Comparison of ENCODE assay signal across 25 mouse cellular contexts in the genomic region with DNA sequence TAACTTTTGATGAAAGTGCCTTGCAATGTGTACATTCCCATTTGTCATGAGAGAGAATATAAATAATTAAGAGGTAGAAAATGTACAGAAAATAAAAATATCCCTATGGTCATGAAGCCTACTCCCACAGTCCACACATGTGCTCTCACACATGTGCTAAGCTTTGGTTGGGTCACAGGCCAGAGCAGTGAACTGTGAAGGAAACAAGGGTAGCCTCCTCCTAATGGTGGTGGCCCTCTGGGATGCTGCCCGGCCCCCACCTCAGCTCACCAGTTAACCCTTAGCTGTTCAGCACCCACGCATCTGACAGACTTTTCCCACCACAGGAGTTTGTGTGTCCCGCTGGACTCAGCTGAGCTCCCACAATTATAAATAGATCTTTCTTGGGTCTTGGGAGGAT.
A peak's percentile ranks its signal among the peaks of the same experiment; 100 is the strongest.
DNase-seq lines count a peak whose midpoint lies in the region; ATAC-seq and TF ChIP-seq lines count a peak whose summit lies in the region.
"Had no signal": no experiment of that assay in that cellular context is flagged by ENCODE, and none has a peak within 500 bp of the region (broad histone marks: within the 10 kb centered on the region; RNA-seq: fewer than 3 reads in every experiment).

No protein-coding gene starts in this region.

- peak; percentile 76 for DNase-seq in heart, adult 11 months
- no peak for DNase-seq in kidney, postnatal 36 days
- peak; percentile 3 for DNase-seq in lung, postnatal 0 days (ENCODE audit: low spot score)
- DNase-seq in lung, postnatal 25 days (ENCODE audit: low spot score) = no peak
- no peak for DNase-seq in midbrain, embryonic 14.5 days
- DNase-seq: adrenal gland, adult 8-10 months; adrenal gland, postnatal 14 days; adrenal gland, postnatal 36 days; B cell, adult 2 months; cerebellum, adult 11-12 months; cerebellum, adult 2 months; cerebellum, adult 9-10 months; cerebellum, postnatal 10 days; cerebellum, postnatal 25 days had no signal

- no peak overlapping the region for H3K4me3 ChIP-seq in heart, embryonic 12.5 days
- no peak overlapping the region for H3K4me3 ChIP-seq in kidney, embryonic 16.5 days (ENCODE audit: low read length)
- H3K4me3 ChIP-seq in lung, postnatal 0 days (ENCODE audit: low read depth, low read length) = no peak overlapping the region
- no peak overlapping the region for H3K4me3 ChIP-seq in midbrain, embryonic 15.5 days
- H3K4me3 ChIP-seq in midbrain, embryonic 14.5 days (replicated peaks; ENCODE audit: low read depth, low read length) = no peak overlapping the region
- H3K4me3 ChIP-seq: embryonic facial prominence, embryonic 10.5 days; embryonic facial prominence, embryonic 12.5 days; forebrain, embryonic 13.5 days had no signal

- WGBS in heart, embryonic 12.5 days = 56% methylated on average over 3 of the region's 3 CpGs
- 55% methylated on average over 3 of the region's 3 CpGs for WGBS in kidney, embryonic 16.5 days
- WGBS in lung, postnatal 0 days = 54% methylated on average over 3 of the region's 3 CpGs
- WGBS in midbrain, embryonic 15.5 days = 55% methylated on average over 3 of the region's 3 CpGs
- 44% methylated on average over 3 of the region's 3 CpGs for WGBS in midbrain, embryonic 14.5 days

- TF ChIP-seq EP300 in lung, postnatal 0 days (IDR thresholded peaks at IDR 0.05) = no peak

- peaks cover 3% of the 10 kb centered on the region; the same call in 1 of the 2 replicates for H3K4me1 ChIP-seq in heart, embryonic 12.5 days (replicated peaks)
- H3K4me1 ChIP-seq in kidney, embryonic 16.5 days (ENCODE audit: insufficient read depth, low read length) = 0 out of 2 replicates have a peak, but pooled peaks cover 3% of the 10 kb centered on the region
- H3K4me1 ChIP-seq in lung, postnatal 0 days (ENCODE audit: insufficient read depth, low read depth, low read length) = no peaks in the 10 kb centered on the region
- H3K4me1 ChIP-seq in midbrain, embryonic 15.5 days = no peaks in the 10 kb centered on the region
- H3K4me1 ChIP-seq in midbrain, embryonic 14.5 days (ENCODE audit: control insufficient read depth, insufficient read depth, low read length) = no peaks in the 10 kb centered on the region
- H3K4me1 ChIP-seq: forebrain, embryonic 13.5 days had no signal

- no peak for TF ChIP-seq CTCF in lung, postnatal 0 days (IDR thresholded peaks at IDR 0.05)

- H3K27me3 ChIP-seq in heart, embryonic 12.5 days (replicated peaks) = no peaks in the 10 kb centered on the region
- H3K27me3 ChIP-seq in kidney, embryonic 16.5 days (ENCODE audit: insufficient read depth, low read length) = no peaks in the 10 kb centered on the region
- no peaks in the 10 kb centered on the region for H3K27me3 ChIP-seq in lung, postnatal 0 days (replicated peaks; ENCODE audit: insufficient read depth, low read length)
- no peaks in the 10 kb centered on the region for H3K27me3 ChIP-seq in midbrain, embryonic 15.5 days (replicated peaks)
- no peaks in the 10 kb centered on the region for H3K27me3 ChIP-seq in midbrain, embryonic 14.5 days (ENCODE audit: control insufficient read depth, insufficient read depth, low read length)
- H3K27me3 ChIP-seq: CH12.LX; embryonic facial prominence, embryonic 12.5 days; forebrain, embryonic 13.5 days had no signal

- H3K36me3 ChIP-seq in heart, embryonic 12.5 days = no peaks in the 10 kb centered on the region
- no peaks in the 10 kb centered on the region for H3K36me3 ChIP-seq in kidney, embryonic 16.5 days (ENCODE audit: insufficient read depth, low read length)
- H3K36me3 ChIP-seq in lung, postnatal 0 days (ENCODE audit: insufficient read depth, low read length) = no peaks in the 10 kb centered on the region
- no peaks in the 10 kb centered on the region for H3K36me3 ChIP-seq in midbrain, embryonic 15.5 days (replicated peaks)
- H3K36me3 ChIP-seq in midbrain, embryonic 14.5 days (ENCODE audit: control insufficient read depth, insufficient read depth, low read length) = no peaks in the 10 kb centered on the region
- H3K36me3 ChIP-seq: embryonic facial prominence, embryonic 10.5 days; embryonic facial prominence, embryonic 12.5 days; G1E had no signal

- no peak for ATAC-seq in heart, embryonic 12.5 days (ENCODE audit: insufficient number of reproducible peaks, low FRiP score)
- ATAC-seq in kidney, embryonic 16.5 days (ENCODE audit: low FRiP score, low TSS enrichment) = 0 out of 2 replicates have a peak, but pooled peaks have one; percentile 61
- no peak for ATAC-seq in lung, postnatal 0 days
- ATAC-seq in midbrain, embryonic 15.5 days (replicated peaks) = 0 out of 2 replicates have a peak, but pooled peaks have one; percentile 54
- no peak for ATAC-seq in midbrain, embryonic 14.5 days (ENCODE audit: low FRiP score, low TSS enrichment)
- ATAC-seq: activated CD4-positive, CD25-positive, alpha-beta regulatory T cell, adult 4 months; CD4-positive, CD25-positive, alpha-beta regulatory T cell, adult 4 months; forebrain, embryonic 13.5 days; Patski had no signal

- no peak overlapping the region for H3K9ac ChIP-seq in heart, embryonic 12.5 days
- H3K9ac ChIP-seq in kidney, embryonic 16.5 days (replicated peaks; ENCODE audit: low read length) = no peak overlapping the region
- H3K9ac ChIP-seq in lung, postnatal 0 days (replicated peaks; ENCODE audit: low read depth) = no peak overlapping the region
- no peak overlapping the region for H3K9ac ChIP-seq in midbrain, embryonic 15.5 days
- no peak overlapping the region for H3K9ac ChIP-seq in midbrain, embryonic 14.5 days (replicated peaks; ENCODE audit: low read length)
- H3K9ac ChIP-seq: embryonic facial prominence, embryonic 12.5 days; forebrain, embryonic 13.5 days had no signal

- H3K4me2 ChIP-seq in heart, embryonic 12.5 days = no peak overlapping the region
- no peak overlapping the region for H3K4me2 ChIP-seq in kidney, embryonic 16.5 days (replicated peaks; ENCODE audit: low read depth, low read length)
- H3K4me2 ChIP-seq in lung, postnatal 0 days (replicated peaks; ENCODE audit: low read depth, low read length) = no peak overlapping the region
- no peak overlapping the region for H3K4me2 ChIP-seq in midbrain, embryonic 15.5 days
- H3K4me2 ChIP-seq in midbrain, embryonic 14.5 days (ENCODE audit: low read length) = no peak overlapping the region
- H3K4me2 ChIP-seq: forebrain, embryonic 13.5 days had no signal

- H3K27ac ChIP-seq in heart, embryonic 12.5 days (ENCODE audit: poor library complexity, severe bottlenecking) = no peak overlapping the region
- no peak overlapping the region for H3K27ac ChIP-seq in kidney, embryonic 16.5 days (ENCODE audit: low read length)
- H3K27ac ChIP-seq in lung, postnatal 0 days (ENCODE audit: low read length) = no peak overlapping the region
- H3K27ac ChIP-seq in midbrain, embryonic 15.5 days = no peak overlapping the region
- no peak overlapping the region for H3K27ac ChIP-seq in midbrain, embryonic 14.5 days (replicated peaks; ENCODE audit: low read depth, low read length)
- H3K27ac ChIP-seq: embryonic facial prominence, embryonic 10.5 days; forebrain, embryonic 13.5 days had no signal

- no peaks in the 10 kb centered on the region for H3K9me3 ChIP-seq in heart, embryonic 12.5 days (replicated peaks)
- no peaks in the 10 kb centered on the region for H3K9me3 ChIP-seq in kidney, embryonic 16.5 days (ENCODE audit: low read length)
- H3K9me3 ChIP-seq in lung, postnatal 0 days (ENCODE audit: low read length) = no peaks in the 10 kb centered on the region
- H3K9me3 ChIP-seq in midbrain, embryonic 15.5 days = no peaks in the 10 kb centered on the region
- H3K9me3 ChIP-seq in midbrain, embryonic 14.5 days (ENCODE audit: control insufficient read depth, low read length) = no peaks in the 10 kb centered on the region
- H3K9me3 ChIP-seq: embryonic facial prominence, embryonic 10.5 days; embryonic facial prominence, embryonic 12.5 days; forebrain, embryonic 13.5 days; G1E had no signal

Comparison
In these comparisons a context has a peak if more than half of its experiments do, and no peak if none do; other contexts are left out.
1. DNase-seq: peak in heart, adult 11 months (single experiment) and lung, postnatal 0 days (single experiment); none in kidney, postnatal 36 days (0 of 2), lung, postnatal 25 days (single experiment) and midbrain, embryonic 14.5 days (single experiment).
2. ATAC-seq: peak in kidney, embryonic 16.5 days (single experiment) and midbrain, embryonic 15.5 days (single experiment); none in heart, embryonic 12.5 days (single experiment), lung, postnatal 0 days (single experiment) and midbrain, embryonic 14.5 days (single experiment).